Mouse (Mus musculus) cerebellum, adult (tissue): ENCODE results near the gene Nde1.
"Not testable (repeated sequence)": the region's sequence is repeated elsewhere in the genome, so short reads cannot be mapped to it uniquely, and the experiment has no call there.

Experiments used
- ATAC-seq: cut with Nextera tagmentation; 2 replicates; pipeline ENCODE4 v1.9.2; 2017; ENCODE audit warnings: mild to moderate bottlenecking, moderate library complexity, mixed read lengths; ENCODE audit not compliant: insufficient number of reproducible peaks, low FRiP score, low TSS enrichment

The Nde1 gene

DNA sequence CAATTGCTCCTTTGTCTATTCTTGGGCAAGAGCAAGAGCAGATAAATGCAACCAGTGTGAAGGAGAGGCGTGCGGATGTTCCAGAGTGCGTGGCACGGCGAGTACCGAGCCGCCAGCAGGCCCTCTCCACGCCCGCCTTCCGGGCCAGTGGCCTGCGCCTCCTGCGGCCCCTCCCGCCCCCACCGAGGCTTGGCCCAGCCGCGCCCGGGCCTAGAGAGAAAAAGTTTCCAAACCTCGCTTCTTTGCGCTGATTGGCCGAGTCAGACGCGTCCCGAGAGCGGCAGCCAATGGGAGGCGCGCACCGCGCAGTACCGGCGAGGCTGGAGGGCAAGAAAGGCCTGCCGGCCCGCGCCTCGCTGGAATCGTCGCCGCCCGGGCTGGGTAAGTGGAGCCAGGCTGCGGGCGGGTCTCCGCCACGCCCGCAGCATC is at the start of gene Nde1, which contains the start of gene Marf1:
Gene Nde1, plus strand, starts transcription at position 288 of the 429 bp plus-strand sequence.
Gene Marf1, minus strand, starts transcription at position 364 of the 429 bp plus-strand sequence.
- ATAC-seq: peak; percentile 52

DNA sequence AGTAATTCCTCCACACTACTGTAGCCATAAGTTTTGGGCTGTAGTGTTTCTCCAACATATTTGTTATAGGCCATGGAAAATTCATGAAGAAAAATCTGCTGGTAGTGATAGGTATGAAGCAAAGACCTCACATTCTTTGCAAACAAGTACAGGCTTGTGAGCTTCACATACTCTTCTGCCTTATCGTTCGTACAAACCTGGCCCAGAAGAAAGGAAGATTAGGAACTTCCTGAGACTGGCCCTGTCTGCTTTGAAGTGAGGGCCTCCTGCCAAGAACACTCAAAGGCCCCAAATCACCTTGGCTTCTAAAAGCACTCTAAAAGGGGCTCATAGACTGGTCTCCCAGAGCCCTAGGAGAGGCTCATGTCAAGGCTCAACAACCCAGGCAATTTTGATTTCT is 45.8 kb upstream of the Nde1 start:
- no peak for ATAC-seq

DNA sequence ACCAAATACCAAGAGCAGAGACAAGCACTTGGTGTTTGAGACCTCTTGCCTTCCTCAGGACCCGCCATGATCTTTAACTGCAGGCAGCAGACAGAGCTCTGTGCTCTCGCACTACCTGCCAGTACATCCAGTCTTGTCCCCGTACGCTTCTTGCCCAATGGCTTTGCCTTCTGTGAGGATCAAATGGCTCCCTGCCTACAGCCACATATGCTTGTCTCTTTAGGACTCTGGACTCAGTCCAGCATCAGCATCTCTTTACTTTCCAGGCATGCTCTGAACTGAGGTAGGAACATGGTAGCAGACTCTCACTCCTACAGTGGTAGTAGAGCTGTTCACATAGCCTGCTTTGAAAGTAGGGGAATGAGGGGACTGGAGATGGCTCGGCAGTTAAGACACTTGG is 42.1 kb upstream of the Nde1 start:
- peak; percentile 81 for ATAC-seq

DNA sequence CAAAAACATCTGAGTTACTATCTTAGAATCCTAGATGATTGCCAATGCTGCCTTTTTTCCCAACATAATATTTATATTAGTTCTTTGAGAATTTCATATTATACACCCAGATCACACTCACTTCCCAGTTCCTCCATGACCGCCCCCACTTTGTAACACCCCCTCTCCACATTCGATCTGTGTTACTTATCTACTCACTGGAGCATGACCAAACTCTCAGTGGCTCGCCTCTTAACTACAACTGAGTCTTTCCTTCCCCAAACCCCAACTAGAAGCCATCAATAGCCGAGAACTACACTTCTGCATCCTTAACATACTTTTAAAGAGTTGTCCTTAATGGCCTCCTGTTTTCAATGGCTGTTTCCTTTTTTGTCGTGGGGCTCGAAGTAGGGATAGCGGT is 41.5 kb upstream of the Nde1 start:
- no peak for ATAC-seq

DNA sequence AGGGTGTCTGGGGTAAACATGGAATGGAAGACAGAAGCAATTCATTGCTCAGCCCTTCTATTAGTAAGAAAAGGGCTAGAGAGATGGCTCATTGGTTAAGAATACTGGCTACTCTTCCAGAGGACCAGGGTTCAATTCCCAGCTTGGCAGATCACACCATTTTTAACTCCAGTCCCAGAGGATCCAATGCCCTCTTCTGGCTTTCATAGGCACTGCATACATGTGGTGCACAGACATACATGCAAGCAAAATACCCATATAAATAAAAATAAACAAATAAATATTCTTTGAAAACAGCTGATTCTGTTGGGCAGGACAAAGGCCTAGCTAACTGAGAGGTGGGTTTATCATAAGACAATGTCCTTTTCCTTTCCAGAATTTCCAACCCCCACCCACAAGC is 40.5 kb upstream of the Nde1 start:
- no peak for ATAC-seq

DNA sequence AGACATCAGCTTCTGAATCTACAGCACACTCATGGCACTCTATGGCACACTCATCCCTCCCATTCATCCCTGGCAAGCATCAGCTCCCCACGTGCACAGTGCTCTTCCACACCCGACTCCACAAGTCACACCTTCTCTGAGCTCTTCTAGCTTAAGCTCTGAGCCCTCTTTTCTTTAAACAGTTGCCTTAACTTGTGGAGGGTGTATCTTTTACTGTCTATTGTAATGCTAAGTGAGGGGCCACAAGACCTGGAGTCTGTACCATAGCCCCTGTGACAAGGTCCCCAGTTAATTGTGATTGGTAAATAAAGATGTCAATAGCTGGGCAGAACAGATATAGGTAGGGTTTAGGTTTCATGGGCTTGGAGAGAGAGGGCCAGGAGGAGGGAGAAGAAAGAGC is 39.2 kb upstream of the Nde1 start:
- no peak for ATAC-seq

DNA sequence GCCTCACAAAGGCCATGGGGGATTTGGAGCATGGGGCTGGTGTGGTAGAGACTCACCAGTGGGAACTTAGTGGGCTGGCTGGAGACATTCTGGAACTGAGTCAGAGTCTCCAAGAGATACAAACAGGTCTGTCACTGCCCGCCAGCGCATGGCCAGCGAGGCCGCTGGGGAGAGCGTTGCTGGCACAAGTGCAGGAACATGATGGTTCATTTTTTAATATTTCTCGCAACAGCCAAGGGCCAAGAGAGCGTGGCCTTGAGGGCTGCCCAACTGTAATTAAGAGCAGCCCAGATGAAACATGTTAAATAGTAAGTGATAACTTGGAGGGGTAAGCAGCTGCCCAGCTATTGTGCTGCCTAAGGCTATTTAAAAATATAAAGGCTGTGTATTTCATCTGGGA is 38.4 kb upstream of the Nde1 start:
- ATAC-seq: no peak

DNA sequence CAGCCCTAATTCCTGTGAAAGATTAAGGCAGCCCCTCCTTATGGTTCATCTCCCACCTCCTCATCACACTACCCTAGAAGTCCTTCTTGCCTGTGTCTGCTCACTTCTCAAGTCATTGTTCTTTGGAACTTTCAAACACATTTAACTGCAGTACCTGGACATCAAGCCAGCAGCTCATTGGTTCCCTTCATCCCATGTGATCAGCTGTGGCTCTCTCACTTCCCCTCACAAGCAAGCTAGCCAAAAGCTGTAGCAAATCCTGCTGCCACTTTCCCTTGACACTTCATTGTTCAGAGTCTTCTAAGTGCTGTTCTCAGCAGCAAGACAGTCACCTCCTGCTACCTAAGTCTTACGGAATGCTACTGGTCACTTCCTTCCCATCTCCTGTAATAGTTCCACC is 37.8 kb upstream of the Nde1 start:
- no peak for ATAC-seq

DNA sequence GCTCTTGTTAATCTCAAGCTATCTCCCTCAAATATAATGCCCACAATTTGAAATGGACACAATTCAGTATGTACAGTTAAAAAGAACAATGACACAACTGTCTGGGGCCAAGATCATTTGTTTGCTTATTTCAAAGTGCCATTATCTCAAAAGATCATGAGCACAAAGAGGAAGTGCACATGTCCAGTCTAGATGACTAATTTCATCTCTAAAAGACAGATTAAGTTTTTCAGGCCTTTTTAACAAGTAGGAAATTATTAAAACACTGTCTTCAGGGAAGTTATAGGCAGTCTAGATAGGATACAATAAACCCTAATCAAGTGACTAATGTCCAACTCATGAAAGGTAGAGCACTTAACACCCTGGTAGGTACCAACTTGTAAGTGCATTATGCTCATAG is 34.1 kb upstream of the Nde1 start:
- no peak for ATAC-seq

DNA sequence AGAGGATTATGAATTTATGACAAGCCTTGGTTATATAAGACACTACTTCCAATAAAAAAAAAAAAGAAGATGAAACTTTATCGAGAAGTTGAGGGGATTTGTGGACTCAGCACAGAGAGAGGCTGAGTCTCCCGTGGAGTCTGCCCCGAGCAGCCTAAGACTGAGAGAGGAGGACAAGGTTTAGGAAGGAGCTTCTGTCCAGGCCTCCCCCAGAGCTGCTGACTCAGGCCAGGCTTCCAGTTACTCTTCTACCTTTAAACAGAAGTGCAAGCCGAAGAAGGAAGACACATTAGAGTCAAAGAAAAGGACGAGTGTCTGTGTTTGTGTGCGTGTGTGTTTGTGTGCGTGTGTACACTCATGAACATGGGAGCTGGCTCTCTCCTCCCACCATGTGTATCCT is 32.3 kb upstream of the Nde1 start:
- no peak for ATAC-seq

DNA sequence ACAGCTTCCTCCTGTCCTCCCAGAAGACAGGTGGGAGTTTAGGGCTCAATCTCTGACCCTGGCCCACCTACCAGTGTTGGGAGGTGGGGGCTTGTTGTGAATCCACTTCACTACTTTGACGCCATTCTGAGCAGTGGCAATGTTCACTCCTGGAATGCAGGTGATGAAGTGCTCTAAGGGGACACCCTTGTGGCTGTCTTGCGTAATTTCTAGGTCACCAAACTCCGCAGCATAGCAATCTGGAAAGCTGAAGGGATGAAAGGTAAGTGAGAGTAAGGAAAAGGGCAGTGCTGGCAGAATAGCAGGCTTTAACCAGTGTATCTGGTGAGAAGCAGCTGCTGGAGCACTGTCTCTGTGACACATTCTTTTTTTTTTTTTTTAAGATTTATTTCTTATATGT is 31.7 kb upstream of the Nde1 start:
- no peak for ATAC-seq

DNA sequence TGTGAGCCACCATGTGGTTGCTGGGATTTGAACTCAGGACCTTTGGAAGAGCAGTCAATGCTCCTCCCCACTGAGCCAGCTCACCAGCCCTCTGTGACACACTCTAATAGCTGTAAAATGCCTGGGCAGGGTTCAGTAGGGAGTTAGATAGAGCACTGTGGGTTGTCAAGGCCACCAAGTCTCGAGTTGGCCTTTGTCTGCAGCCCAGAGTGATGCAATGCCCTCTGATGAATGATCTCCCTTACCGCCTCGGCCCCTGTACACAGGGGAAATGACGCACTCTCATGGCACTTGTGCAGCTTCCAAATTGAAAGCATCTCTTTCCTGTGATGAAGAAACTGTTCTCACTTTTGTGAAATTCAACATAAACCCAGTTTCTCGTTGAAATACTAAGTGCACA is 31.2 kb upstream of the Nde1 start:
- ATAC-seq: no peak

DNA sequence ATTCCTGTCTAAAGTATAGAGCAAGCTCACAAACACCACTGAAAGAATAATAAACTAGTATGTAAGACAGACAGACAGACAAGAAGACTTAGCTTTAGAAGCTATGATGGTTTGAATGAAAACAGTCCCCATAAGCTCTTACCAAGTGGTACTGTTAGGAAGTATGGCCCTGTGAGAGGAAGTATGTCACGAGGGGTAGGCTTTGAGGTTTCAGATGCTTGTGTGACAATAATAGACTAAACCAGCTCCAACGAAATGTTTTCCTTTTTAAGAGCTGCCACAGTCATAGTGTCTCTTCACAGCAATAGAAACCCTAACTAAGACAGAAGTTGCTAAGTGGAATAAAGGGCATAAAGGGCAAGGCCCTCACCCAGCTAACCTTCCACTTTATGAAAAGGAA is 28.1 kb upstream of the Nde1 start:
- no peak for ATAC-seq

DNA sequence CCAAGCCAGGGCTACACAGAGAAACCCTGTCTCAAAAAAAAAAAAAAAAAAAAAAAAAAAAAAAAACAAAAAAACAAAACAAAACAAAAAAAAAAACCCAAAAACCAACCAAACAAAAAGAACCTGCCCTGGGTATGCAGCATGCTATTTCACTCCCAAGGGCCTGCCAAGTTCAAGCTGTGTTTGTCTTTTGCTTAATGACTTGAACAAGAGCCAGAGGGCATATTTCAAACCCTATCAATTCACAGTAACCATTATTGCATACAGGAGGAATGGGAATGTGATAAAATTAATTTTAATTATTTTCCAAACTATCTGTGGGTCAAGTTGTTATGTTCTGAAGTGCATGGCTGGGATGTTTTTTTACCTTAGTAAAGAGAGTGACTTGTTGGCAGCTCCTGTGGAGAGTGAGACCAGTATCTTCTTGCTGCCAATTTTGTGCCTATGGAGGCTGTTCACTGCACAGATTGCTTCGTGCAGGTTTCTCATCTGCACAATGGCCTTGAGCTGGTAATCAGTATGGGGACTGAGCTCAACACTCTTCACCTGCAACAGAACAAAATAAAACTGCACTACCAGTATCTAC is 25.0 kb upstream of the Nde1 start:
- peak; percentile 76; the same call in 1 of the 2 replicates for ATAC-seq

DNA sequence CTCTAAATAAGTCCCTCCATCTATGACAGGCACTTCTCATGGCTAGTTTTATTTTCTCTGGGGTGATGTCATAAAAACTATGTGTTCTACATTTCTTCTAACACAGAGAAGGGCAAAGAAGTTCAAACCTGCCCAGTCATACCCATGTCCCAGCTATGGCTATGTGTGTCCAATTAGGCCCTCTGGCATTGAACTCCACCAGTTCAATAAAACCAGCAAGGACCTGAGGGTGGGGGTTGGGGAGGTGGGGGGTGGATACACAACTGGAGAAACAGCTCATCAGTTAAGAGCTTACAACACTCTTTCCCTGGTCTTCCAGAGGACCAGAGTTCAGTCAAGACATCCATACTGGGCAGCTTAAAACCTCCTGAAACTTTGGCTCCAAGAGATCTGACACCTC is 24.0 kb upstream of the Nde1 start:
- no peak for ATAC-seq

DNA sequence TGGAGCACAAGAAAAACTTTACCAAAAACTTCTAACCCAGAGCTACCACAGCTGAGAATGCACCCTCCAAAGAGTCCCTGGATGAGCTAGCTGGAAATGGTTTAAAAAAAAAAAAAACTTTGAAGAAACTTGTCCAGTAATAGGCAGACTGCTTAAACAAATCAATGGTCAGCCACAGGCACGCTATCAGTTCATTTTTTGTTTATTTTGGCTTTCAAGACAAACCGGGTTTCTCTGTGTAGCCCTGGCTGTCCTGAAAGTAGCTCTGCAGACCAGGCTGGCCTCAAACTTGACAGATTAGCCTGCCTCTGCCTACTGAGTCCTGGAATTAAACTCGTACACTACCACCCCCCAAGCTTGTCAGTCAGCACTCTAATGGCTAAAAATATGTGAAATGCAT is 19.8 kb upstream of the Nde1 start:
- ATAC-seq: no peak

DNA sequence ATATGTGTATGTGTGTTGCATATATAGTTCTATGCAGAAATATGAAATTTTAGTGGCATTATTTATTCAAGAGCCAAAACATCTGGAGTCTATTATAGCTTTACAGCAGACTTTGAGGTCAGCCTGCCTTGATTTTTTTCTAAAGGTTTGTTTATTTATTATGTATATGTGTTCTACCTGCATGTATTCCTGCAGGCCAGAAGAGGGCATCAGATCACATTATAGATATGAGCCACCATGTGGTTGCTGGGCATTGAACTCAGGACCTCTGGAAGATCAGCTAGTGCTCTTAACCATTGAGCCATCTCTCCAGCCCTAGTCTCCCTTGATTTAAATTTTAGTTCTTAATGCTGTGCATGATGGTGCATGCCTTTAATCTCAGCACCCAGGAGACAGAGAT is 15.4 kb upstream of the Nde1 start:
- no peak for ATAC-seq

DNA sequence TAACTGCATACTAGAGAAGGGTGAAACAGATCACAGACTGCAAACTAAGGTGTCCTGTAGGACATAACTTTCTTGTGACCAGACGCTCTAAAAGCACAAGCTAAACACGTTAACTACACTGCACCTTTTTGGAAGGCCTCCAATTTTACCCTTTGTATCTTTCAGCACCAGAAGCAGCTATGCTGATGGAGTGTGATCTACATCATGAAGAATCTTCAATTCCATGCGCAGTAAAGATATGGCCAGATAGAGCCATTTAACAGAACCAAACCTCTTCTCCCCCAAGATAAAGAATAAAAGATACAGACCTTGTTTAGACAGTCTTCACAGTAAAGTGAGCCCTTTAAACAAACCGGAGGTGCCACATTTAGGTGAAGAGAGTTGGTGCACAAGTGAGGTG is 11.4 kb upstream of the Nde1 start:
- no peak for ATAC-seq

DNA sequence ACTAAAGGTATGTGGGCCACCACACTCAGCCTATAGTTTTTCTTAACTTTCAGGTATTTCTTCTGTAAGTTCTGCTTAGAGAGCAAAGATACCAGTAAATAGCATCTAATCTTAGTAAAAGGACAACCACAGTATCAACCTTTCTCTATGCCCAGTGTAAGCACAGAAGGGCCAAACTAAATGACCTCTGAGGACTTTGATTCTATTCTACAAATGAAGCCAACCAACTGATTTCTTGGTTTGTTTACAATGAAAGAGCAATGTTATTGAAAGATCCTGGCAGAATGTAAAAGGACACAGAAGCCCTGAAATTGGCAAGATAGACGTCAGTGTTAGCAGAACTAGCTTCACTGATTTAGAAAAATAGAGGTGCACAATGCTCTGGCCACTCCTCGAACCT is 7.4 kb upstream of the Nde1 start:
- ATAC-seq: not testable (repeated sequence)

DNA sequence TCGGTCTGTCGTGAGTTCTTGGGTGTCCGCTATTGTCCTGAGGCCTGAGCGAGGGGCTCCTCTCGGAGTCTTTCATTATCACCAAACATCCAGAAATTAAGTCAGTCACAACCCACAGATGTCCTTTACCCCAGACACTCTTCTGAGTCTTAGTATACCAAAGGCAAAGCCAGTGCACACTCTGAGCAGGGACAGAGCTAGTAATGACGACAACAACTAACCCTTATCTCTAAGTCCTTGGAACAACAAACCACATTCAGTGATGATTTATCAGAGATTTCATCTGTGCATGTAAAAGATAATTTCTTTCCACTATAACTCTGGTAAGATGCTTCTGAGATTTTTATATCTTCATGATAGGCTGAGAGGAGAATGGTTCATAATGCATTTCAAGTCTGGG is 6.8 kb upstream of the Nde1 start:
- ATAC-seq: no peak

DNA sequence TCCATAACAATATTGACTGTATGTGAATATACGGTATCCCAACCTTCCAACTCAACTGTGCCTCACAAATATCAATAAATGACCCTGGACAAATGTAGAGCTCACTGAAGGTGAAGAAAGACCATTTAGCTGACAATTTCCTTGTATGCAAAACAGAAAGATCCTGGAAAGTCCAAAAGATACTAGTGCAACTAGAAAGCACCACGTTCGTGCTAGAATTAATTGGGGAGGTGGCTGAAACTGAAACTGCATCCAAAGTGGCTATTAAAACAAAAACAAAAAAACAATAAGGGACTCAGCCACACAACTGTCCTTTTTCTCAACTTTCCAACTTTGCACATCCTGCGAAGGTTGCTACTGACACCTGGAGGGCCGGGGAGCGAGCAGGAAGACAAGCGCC is 4.5 kb upstream of the Nde1 start:
- ATAC-seq: no peak

DNA sequence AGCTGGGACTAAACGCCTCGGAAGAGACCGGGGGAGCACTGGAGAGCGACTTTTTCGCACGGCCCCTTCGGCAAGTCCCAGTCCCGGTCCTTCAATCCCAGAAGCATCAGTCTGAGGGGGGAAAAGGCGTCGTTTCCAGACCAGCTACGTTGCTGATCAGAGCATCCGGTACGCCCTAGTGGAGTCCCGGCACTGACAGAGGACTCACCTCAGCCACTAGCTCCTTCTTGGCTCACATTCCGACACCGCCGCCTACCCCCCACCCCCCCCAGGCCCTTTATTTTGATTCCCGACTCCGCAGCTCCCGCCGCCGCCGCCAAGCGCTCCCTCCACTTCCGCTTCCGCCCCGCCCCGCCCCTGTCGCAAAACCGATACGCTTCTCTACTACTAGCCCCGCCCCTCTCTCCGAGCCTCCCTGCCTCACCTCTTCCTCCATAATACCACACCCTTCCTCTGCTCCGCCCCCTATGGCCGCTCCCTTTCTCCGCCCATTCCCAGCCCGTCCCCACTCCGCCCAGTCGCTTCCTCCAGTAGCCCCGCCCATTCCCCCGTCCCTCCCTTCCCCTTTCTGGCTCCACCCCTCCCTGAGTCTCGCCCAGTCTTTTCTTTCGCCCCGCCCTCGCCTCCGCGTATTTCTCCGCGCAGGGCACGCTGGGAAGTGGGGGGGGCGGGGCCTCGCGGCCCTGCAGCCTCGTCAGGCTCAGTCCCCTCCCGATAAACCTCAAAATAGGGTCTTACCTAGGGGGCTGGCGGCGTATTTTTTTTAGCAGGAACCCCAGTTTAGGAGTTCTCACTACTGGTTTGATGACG is 3.9 kb upstream of the Nde1 start:
- ATAC-seq: peak; percentile 92
